Mouse (Mus musculus) lung, postnatal 10 days (tissue): Measurements from ENCODE around the gene Srpr.
A peak's percentile ranks its signal among the peaks of the same experiment; 100 is the strongest.

Source experiments
- DNase-seq: peaks from one replicate; pipeline ENCODE4 v3.0.0; 2021

The Srpr gene

DNA sequence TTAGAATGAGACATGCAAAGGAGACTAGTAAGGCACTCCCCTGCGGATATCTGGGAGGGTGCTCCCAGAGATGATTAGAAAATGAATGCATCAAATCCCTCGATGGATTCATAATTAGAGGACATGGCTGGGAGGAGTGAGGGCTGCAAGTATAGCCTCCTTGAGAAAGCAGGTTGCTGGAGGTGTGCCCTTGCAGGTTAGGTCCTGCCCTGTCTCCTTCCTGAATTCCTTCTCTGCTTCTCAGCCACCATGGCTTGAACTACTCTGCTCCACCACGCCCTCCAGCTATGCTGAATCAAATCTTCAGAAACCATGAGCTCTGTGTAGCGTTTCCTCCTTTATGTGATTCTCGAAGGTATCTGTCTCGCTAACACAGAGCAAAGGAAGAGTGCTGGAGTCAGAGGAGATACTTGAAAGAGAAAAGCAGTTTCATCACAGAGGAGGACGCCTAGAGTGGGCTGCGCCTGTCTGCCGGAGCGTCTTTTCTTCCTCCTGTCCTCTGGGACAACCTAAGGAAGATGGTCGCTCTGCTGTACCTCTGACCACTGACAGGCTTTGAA is 6.9 kb upstream of the Srpr start:
- DNase-seq = no peak

DNA sequence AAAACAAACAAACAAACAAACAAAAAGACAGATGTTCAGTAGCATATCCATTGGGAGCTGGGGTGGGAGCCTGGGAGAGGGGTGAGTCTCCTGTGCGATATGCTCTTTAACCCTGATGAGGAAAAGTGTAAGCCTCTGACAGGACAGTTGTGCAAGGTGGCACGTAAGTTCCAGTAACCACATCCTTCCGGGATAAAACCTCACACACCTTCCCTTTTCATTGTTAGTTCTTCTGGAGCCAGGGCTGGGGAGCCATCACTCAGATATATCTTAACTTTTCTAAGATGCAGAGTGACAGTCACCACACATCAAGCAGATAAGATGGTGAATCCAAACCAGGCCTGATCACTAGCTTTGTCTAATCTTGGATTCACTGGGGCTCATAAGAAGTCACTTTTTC is 5.9 kb upstream of the Srpr start:
- no peak for DNase-seq

DNA sequence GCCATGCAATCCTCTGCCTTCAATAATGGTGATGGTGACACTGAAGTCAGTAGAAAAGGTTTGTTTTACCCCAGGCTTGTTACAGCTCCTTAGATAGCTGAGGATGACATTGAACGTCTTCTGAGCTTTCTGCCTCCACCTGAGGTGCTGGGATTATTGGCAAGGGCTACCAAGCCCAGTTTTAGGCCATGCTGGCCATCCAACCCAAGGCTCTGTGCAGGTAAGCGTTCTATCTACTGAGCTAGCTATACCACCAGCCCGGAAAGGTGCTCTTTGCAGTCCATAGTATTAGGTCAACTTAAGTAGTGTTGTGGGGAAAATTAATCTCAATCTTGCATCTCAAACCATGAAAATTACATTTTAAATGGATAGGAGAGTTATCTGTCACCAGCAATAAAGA is 2.4 kb upstream of the Srpr start:
- DNase-seq = no peak

DNA sequence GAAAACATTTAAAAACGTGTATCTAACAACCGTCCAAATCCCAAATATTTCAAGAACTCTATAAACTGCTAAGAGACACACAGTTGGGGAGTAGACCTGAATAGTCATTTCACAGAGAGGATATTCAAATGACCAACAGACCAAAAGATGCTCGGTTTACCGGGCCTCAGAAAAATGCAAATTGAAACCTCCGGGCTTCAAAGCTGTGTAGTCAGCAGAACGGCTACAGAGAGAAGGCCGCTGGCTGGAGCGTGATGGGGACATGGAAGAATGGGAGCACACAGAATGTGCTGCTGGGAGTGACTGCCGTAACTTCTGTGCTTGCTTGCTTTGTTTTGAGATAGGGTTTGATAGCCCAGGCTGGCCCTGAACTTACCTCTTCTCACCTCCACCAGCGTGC is 1.6 kb upstream of the Srpr start:
- no peak for DNase-seq

DNA sequence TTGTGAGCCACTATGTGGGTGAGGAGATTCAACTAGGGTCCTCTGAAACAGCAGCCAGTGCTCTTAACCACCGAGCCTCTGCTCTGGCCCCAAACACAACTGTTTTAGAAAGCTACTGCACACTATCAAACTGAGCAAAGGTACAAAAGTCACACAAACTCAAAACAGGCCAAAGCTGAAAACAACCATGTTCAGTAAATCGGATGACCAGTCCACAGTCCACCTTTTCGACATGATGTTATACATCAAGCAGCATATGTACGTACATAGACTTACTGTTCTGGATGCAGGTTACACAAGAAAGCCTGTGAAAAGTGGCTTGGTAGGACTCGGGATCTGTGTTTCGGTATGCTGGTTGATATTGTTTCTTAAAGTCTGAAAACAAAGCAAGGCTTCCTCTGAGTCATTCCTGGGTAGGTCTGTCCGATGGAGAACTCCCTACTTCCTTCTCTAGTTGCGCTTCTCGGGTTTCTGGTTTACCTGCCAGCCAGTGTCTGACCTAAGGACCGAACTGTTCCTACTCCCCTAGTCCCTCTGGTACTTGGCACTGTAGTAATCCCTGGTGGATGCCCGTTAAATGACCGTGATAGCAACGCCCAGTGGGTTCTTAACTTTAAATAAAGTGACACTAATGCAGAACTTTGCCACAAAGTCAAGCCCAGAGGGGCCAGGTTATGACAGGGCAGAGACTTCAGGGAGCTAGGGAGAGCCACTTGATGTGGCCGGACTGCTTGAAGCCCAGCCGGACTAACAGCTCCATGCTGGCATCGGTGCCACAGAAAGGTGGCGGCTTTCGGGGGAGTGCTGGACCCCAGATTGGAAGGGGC is 817 bp upstream of the Srpr start:
- no peak for DNase-seq

DNA sequence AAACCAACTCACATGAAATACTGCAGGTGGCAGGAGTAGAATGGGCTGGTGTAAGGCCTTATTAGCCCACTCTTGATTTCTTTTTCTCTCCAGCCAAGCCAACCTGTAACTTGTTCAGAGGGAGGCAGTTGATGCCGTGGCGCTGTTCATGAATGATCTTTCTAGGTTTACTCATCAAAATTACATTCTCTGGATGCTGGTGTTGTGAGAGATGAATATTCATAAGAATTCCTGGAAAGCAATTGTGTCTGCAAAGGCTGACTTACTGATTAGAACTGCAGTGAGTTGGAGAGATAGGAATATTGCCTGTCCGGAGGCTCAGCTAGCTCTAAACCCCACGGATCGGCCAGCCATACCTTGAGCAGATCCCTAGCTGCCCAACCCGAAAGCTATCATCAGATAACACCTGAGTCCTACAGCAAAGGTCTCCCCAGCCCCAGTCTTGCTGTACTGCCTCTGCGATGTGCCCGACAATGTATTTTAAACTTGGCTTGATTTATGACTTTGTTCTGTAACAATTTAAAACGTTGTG is 620 bp downstream of the Srpr start:
- DNase-seq = no peak

DNA sequence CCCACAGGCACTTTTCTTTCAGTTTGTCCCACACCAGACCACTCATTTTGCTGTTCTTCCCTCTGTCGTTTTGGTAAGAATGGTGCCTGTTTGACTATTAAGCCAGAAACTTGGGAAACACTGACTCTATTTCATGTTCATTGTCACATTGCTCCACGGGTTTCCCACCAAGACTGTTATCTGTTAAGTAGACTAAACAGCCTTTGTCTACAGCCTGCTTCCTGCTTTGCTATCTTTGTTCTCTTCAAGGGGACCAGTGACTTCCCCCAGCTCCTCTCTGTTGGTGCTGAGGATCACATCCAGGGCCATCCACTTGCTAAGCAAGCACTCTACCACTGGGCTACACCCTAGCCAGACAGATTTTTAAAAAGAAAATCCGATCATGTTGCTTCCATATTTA is 3.6 kb downstream of the Srpr start:
- peak; percentile 19 for DNase-seq

DNA sequence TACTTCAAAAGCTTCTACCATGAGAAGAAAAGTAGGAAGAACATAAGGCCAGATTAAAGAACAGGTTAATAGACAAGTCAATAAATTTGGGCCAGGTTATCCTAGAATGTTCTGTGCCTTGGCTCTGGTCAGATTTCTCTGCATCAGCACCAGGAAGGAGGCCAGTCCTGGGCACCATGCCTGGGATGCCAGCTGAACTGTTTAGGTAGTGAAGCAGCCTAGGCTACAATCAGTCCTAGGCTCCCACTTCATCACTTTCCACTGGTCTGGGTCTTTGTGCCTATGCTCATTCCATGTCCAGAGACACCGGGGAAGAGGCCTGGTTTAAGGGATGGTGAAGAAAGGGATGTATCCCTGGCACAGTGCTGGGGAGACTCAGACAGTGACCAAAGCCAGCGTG is 4.4 kb downstream of the Srpr start:
- no peak for DNase-seq

DNA sequence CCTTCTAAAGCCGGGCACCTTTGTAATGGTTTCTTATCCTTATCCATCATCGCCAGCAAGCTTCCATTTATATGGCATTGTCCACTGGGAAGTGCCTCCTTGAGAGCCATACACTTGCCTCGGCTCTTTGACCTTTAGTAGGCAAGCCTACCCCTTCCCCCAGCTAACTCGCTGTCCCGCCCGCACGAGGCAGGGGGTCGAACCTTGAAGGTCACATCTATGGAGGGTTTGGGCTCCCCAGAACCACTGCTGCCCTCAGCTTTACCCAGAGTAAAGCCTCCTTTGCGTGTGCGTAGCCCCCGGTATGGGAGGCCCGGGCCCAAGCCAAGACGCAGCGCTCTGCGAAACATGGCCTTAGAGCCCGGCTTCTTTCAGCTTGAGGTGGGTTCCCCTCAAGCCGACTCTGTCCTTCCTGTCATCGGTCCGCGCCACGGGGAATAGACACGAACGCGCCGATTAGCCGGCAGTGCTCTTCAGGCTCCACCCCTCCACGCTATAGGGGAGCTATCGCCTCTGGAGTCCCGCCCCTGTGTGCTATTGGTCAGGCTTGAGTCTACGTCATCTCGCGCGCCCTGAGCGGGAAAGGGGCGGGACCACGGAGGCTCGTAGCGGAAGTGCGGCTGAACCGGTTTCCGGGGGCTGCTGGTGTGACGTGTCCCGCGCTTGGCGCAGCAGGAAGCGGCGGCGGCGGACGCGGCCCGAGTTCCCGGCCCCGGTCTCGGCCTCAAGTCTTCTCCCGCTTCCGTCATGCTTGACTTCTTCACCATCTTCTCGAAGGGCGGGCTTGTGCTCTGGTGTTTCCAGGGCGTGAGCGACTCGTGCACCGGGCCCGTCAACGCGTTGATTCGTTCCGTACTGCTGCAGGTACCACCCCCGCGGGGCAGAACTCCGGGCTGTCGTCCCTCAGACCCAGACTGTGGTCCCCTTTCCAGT is 10.8 kb downstream of the Srpr start, which contains the start of gene Foxred1:
TSS of gene Foxred1 (minus strand) at position 514 of the 933 bp plus-strand sequence.
- DNase-seq = peak; percentile 100

DNA sequence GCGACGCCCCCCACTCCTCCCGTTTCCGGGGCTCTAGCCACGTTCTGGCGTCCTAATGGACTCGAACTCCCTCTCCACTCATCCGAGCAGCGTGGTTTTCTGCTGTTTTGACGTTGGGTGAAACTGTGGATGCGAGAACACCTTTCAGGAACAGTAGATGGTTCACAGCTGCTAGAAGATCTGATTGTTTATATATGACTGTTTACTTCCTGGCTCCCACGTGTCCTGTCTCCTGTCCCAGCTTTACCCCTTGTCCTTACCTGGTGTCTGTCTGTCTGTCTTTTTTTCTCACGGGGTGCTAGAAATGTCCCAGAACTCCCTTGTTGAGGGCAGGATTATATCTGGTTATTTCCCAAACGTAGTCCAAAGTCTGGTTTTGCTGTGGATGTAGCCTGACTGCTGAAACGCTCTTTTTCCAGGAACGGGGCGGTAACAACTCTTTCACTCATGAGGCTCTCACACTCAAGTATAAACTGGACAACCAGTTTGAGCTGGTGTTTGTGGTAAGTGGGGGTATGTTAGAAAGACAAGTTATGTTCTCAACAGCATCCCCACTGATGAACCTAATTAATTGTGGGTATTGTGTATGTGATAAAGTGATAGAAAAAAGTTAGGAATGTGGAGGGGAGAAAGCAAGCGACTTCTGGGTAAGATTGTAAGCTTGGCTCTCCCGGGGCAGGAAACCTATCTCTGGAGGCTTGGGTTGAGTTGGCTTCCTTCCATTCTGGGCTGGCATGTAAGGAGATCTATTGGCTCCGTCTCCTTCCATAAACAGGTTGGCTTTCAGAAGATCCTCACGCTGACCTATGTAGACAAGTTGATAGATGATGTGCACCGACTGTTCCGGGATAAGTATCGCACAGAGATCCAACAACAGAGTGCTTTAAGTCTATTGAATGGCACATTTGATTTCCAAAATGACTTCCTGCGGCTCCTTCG is 11.9 kb downstream of the Srpr start:
- DNase-seq = no peak

DNA sequence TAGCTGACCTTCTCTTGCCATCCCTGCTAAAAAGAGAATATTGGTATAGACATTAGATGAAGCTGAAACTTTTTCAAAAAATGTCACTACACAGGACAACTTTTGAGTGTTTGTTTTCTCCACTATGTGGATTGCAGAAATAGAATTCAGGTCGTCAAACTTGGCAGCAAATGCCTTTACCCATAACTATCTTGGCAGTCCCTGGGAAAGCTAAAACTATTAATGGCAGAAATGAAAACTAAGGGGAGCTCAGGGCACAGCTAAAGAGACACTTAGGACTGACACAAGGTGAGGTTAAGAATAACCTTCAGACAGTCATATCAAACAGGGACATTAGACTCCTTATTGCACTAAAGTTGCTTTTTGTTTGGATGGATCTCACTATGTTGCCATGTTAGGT is 18.0 kb downstream of the Srpr start:
- DNase-seq = no peak

DNA sequence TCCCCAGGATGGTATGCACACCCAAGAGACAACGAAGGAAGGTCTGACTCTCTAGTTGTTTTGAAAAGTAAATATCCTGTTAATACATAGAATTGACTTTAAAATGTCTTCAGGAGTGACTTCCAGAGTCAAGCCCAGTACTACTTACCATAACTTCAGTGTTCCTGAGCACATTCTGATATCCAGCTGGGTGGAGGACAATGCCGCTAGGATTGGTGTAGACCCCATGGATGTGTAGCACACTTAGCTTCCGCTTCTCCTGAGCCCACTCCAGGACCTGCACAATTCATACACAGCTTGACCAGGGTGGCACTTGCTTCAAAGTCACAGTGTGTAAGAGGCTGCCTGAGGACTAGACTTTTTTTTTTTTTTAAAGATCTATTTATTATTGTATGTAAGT is 23.5 kb downstream of the Srpr start:
- no peak for DNase-seq

DNA sequence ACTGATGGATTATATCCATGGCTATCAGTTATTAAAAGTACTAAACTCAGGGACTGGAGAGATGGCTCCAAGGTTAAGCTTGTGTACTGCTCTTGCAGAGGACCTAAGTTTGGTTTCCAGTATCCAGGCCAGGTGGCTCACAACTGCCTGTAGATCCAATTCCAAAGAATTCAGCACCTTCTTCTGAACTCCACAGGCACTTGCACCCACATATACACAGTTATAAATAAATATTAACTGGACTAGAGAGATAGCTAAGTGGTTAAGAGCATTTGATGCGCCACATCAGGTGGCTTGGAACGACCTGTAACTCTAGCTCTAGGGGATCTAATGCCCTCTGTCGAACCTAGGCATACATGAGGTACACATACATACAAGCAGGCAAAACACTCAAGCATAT is 28.7 kb downstream of the Srpr start:
- no peak for DNase-seq

DNA sequence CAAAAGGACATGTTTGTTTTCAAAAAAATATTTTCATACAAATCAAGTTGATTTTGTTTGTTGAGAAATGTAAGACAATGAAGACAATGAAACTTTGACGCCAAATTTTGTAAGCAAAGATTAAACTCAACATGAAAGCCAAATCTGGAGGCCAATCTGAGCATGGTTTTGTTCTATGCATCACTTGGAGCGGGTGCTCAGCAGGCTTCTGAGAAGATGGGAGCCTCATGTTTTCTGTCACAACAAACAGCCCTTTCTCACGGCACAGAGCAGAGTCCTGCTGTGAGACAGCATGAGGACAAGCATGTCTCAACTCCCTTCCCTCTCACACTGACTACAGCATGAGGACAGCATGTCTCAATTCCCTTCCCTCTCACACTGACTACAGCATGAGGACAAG is 36.0 kb downstream of the Srpr start:
- DNase-seq = no peak

DNA sequence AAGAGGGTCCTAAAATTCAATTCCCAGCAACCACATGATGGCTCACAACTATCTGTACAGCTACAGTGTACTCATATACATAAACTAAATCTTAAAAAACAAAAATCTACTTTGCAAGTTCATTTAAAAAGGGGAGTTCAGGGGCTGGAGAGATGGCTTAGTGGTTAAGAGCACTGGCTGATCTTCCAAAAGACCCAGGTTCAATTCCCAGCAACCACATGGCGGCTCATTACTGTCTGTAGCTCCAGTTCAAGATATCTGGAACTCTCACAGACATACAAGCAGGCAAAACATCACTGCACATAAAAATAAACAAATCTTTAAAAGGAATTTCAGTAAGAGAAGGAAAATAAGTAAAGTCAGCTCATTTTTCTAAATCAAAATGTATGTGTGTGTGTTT is 38.4 kb downstream of the Srpr start:
- no peak for DNase-seq

DNA sequence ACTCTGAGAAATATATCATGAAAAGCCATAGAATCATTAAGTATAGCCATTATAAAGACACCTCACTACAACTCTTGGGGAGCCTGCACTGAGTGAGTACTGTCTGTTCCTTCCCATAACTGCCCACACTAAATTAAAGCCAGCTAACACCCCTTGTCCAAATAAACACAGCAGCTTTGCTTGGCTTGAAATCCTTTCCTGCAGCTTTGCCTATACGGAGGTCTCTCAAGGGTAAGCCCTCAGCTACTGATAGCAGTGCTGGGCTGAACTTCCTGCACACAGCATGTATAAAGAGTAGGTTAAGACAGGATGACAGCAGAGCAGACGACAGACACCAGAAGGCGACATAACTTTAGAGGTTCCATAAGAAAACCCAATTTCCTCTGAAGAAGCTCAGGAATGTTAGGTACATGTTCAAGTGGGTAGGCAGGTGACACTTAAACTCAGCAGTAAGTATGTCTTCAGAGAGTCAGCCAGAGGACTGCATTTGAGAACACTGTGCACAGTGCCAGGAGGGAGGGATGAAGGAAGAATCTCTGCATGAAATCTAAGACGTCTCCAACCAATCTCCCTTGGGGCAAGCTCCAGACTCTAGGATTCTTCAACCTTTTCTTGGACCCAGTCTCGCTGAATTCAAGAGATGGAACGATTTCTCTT is 39.1 kb downstream of the Srpr start:
- DNase-seq = peak; percentile 42

DNA sequence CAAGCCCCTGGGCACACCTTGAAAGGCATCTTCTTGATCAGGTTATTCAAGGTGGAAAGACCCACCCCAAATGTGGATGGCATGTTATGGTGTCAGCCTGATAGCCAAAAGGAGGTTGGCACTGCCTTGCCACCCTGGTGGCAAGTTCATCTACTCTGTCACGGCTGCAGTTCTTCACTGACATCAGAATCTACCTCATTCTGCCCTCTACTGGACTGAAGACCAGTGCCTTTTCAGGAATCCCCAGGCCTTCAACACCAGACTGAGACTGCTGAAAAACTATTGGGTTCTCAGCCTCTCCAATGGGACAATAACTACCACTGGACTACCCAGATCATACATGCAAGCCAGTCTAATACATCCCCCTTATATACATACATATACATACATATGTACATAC is 39.8 kb downstream of the Srpr start:
- no peak for DNase-seq

DNA sequence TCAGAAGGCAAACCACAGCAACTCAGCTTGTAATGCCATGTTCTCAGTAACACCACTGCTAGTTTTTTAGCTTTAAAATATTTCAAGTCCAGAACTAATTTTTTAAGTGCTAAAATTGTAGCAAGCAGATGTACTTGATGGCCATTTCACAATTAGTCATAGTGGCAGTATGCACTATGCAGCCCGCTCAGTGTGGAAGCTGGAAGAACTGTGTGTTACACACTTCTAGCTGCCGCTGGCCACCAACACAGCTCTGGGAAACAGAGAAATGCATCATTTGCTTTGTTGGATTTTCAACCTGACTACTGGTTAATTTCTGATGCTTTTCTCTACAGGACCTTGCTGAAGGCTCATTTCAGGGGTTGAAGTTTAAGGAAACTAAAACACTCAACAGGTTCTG is 47.4 kb downstream of the Srpr start:
- no peak for DNase-seq

DNA sequence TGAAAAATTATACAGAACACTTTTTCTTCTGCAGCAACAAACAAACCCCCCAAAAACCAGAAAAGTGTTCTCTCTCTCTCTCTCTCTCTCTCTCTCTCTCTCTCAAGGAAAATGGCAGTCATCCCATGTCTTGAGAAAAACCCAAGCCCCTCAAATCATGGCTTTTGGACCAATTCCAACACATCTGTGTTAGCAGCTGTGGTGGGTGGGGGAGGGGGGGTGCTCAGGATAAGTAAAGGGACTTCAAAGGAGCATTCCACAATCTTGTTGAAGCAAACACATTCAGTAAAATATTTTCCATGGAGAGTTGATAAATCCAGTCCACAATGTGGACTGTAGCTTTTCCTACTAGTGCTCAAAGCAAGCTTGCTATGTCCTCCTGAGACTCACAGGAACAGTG is 49.5 kb downstream of the Srpr start:
- DNase-seq = no peak

DNA sequence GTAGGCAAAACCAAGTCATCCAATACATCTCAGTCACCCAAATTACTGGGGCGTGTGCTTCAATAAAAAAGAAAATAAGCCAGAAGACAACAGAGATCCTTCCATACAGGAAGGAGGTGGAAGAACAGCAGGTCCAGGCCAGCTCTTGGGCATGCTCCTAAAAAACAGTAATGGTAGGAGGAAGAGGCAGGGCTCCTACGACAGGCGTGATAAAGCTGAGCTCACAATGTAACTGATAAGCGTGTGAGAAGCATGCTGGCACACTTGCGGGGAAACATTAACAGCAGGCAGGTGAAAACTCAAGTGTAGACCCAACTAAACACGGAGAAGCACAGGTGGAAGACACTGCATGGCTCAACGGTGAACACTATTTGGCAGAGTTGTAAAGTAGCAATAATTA is 57.4 kb downstream of the Srpr start:
- DNase-seq = no peak

DNA sequence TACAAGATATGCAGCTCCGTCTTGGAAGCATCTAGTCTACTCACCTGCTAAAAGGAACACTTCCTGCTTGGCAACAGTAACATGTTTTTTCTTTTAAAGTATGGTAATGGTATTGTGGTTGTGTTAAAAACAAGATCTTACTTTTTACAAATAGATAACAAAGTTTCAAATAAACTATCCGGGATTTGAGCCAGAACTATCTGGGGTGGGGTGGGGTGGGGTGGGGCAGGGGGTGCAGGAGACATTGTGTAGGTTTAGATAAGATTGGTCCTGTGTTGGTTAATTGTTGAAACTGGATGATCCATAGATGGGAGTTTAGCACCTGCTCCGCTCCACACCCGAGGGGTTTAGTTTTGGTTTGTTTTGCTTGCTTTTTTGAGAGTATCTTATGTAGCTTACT is 62.4 kb downstream of the Srpr start:
- DNase-seq = no peak

DNA sequence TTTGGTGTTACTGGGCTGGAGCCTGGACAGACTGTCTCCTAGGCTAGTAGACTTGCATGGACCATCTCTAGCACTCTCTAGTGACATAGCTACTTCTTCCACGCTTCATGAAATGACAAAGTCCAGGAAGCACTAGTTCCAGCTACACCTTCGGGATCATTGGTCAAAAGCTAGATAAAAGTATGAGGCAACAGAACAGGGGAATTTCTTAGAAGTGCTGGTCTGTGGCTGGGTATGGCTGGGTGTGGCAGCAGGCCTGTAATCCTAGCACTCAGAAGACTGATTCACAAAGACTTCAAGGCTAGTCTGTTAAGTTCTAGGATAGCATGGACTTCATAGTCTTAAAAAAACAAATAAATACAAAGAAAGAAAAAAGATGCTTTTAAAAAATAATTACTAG is 63.5 kb downstream of the Srpr start:
- no peak for DNase-seq
